Mouse (Mus musculus): ENCODE results near the gene Gm21985. TPM values are rescaled to one million over a fixed set of nuclear protein-coding genes. Genes with fewer than 3 reads are reported as not detected.

The Gm21985 gene
- total RNA-seq, 2 experiments from 2014 or later = 0.71 to 1.8 TPM

GRCm38 (mm10) chr2:112298221-112298620, 32.1 kb downstream of the Gm21985 start:
- DNase-seq = no peak
- intact Hi-C loops (cut with DNase I) = no loop called here
- no peak for TF ChIP-seq CTCF (IDR thresholded peaks at IDR 0.05)
- Histone ChIP-seq H3K27ac (no peak overlapping the region), H3K4me3 (no peak overlapping the region)

GRCm38 (mm10) chr2:112308671-112309070, 42.6 kb downstream of the Gm21985 start:
- intact Hi-C loops (cut with DNase I) = no loop called here
- no peak for TF ChIP-seq CTCF (IDR thresholded peaks at IDR 0.05)
- Histone ChIP-seq H3K4me3 (no peak overlapping the region), H3K27ac (no peak overlapping the region)
- DNase-seq = no peak

GRCm38 (mm10) chr2:112309161-112309600, 43.1 kb downstream of the Gm21985 start:
- no peak for TF ChIP-seq CTCF (IDR thresholded peaks at IDR 0.05)
- Histone ChIP-seq H3K27ac (0 out of 2 replicates have a peak overlapping the region, but pooled peaks have one; percentile 9), H3K4me3 (no peak overlapping the region)
- DNase-seq = no peak
- intact Hi-C loops (cut with DNase I) = no loop called here

DNA sequence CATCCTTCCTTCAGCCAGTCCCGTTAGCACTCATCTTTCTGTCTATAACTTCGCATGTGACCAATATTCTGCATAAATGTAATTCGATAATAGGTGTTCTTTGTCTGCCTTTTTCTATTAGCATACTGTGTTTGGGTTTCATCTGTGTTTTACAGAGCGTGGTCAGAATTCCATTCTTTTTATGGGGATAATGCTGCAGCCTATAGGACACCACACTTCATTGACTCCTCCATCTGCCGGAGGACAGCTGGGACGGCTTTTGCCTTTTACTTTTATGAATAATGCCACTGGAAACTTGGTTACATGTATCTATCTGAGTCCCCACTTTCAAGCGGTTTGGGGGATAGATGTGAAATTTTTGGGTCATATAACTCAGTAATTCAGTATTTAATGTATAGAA, 49.5 kb downstream of the Gm21985 start:
- Histone ChIP-seq H3K27ac (no peak overlapping the region), H3K4me3 (no peak overlapping the region)
- intact Hi-C loops (cut with DNase I) = no loop called here
- TF ChIP-seq CTCF (IDR thresholded peaks at IDR 0.05) = no peak
- no peak for DNase-seq

GRCm38 (mm10) chr2:112318227-112318626, 52.1 kb downstream of the Gm21985 start:
- Histone ChIP-seq H3K27ac (0 out of 2 replicates have a peak overlapping the region, but pooled peaks have one; percentile 29), H3K4me3 (no peak overlapping the region)
- no peak for DNase-seq
- intact Hi-C loops (cut with DNase I) = no loop called here
- TF ChIP-seq CTCF (IDR thresholded peaks at IDR 0.05) = no peak

DNA sequence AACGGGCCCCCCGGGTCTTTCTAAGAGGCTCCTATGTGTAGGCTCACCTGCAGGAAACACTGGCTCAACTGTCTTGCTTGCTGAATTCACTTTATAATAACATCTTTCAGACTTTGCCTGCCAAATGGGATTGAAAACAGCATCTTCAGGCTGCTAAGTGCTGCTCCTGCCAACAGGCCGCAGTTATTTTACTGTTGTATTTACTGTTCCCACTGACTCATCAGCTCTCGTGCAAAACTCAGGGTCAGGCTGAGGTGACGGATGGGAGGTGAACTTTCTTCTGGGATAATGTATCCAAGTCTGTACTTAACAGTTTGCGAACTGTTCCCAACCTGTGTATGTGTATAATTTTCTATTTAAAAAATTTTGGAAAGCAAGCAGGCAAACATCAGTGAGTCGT, 52.8 kb downstream of the Gm21985 start:
- peak; percentile 29 for DNase-seq
- intact Hi-C loops (cut with DNase I) = no loop called here
- no peak for TF ChIP-seq CTCF (IDR thresholded peaks at IDR 0.05)

GRCm38 (mm10) chr2:112328069-112328777, 62.1 kb downstream of the Gm21985 start:
- Histone ChIP-seq H3K4me3 (no peak overlapping the region), H3K27ac (no peak overlapping the region)
- TF ChIP-seq CTCF (IDR thresholded peaks at IDR 0.05) = no peak
- intact Hi-C loops (cut with DNase I) = no loop called here
- no peak for DNase-seq

More for the DNA sequence above, 52.8 kb downstream of the Gm21985 start:
- Histone ChIP-seq H3K4me3 (no peak overlapping the region), H3K27ac (no peak overlapping the region)

GRCm38 (mm10) chr2:112332051-112332898, 66.2 kb downstream of the Gm21985 start:
- no peak overlapping the region for H3K27ac ChIP-seq
- H3K4me3 ChIP-seq = no peak overlapping the region
- intact Hi-C loops (cut with DNase I) = loop anchor here (10.0 kb wide), 1 partner anchor 67 kb away; the partner anchor contains the start of genes Gm21985, Nop10 and Slc12a6
- DNase-seq = no peak
- no peak for TF ChIP-seq CTCF (IDR thresholded peaks at IDR 0.05)

DNA sequence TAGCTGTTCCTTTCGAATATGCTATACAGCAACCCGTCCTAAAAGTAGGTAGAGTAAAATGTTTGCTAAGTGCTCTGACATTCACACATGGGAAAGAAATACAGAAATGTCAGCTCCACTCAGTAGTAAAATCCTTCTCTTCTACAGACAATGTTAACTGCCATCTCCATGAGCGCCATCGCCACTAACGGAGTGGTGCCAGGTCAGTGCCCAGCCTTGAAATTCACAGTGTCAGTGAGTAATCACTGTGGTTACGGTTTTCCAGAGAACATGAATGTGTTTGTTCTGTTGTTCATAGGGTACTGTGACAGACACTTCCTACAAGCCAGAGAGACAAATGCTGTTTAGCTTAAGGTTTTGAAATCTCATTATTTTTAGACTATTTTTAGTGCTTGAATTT, 71.1 kb downstream of the Gm21985 start:
- DNase-seq = no peak
- intact Hi-C loops (cut with DNase I) = loop anchor here (10.0 kb wide), 1 partner anchor 72 kb away; the partner anchor contains the start of genes Gm21985, Nop10 and Slc12a6
- TF ChIP-seq CTCF (IDR thresholded peaks at IDR 0.05) = no peak
- Histone ChIP-seq H3K27ac (no peak overlapping the region), H3K4me3 (no peak overlapping the region)

- Histone ChIP-seq H3K27ac (no peak overlapping the region), H3K4me3 (no peak overlapping the region)
- no peak for DNase-seq
- intact Hi-C loops (cut with DNase I) = loop anchor here (10.0 kb wide), 1 partner anchor 75 kb away; the partner anchor contains the start of genes Gm21985, Nop10 and Slc12a6
- TF ChIP-seq CTCF (IDR thresholded peaks at IDR 0.05) = peak; percentile 65
Observed at GRCm38 (mm10) chr2:112339736-112340135, 73.6 kb downstream of the Gm21985 start.

DNA sequence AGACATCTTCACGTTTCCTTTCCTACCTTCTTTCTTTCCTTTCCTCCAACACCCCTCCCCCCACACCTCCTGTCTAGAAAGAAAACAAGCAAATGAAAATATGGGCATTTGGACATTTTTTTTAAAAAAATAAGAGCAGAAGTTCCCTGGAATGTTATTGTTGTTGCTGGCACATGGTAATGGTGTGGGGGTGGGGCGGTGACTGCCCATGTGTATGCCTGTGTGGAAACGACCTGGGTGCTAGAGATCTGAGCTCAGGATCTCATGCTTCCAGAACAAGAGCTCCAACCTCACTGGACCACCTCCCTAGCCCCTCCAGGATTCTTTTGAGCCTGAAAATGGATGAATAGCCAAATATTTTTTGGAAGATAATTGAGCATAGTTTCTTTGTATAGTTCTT, 75.0 kb downstream of the Gm21985 start:
- DNase-seq = no peak
- H3K27ac ChIP-seq = no peak overlapping the region
- H3K4me3 ChIP-seq = no peak overlapping the region
- TF ChIP-seq CTCF (IDR thresholded peaks at IDR 0.05) = no peak
- intact Hi-C loops (cut with DNase I) = no loop called here

GRCm38 (mm10) chr2:112348246-112348645, 82.1 kb downstream of the Gm21985 start:
- Histone ChIP-seq H3K27ac (no peak overlapping the region), H3K4me3 (no peak overlapping the region)
- DNase-seq = no peak
- intact Hi-C loops (cut with DNase I) = no loop called here
- no peak for TF ChIP-seq CTCF (IDR thresholded peaks at IDR 0.05)
